16 mouse cellular contexts compared by ENCODE assay signal in the genomic region with DNA sequence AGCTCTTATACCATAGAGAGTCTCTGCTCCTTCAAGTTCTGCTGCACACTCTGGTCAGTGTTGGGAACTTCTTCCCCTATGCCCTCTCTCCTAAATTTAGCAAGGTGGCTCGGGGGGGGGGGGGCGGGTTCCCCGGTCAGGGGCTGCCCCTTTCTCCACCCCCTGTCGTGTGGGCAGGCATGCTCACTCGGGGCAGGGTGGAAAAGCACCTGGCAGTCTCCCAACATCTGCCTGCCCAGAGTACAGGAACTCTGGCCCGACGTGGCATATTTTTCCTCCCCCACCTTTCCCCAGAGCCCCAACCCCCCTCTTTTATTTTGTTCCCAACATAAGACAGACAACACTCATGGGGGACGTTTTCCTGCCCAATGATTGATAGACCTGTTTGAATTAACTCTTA. TPM values are rescaled to one million over a fixed set of nuclear protein-coding genes. Genes with fewer than 3 reads are reported as not detected.
DNase-seq lines count a peak whose midpoint lies in the region; ATAC-seq and TF ChIP-seq lines count a peak whose summit lies in the region.
"Had no signal": no experiment of that assay in that cellular context is flagged by ENCODE, and none has a peak within 500 bp of the region (broad histone marks: within the 10 kb centered on the region; RNA-seq: fewer than 3 reads in every experiment).

No protein-coding gene starts in this region.

- DNase-seq in heart, adult 18-20 months, result peak; percentile 31 to 37
- no peak for DNase-seq in heart, postnatal 36 days
- no peak for DNase-seq in CH12.LX (ENCODE audit: extremely low read depth)
- DNase-seq in thymus, postnatal 36 days, result no peak
- no peak for DNase-seq in thymus, adult 18-20 months
- DNase-seq in ovary, postnatal 14 days (ENCODE audit: low spot score), result no peak
- DNase-seq: thymus, postnatal 4 days had no signal

- WGBS in heart, embryonic 15.5 days, result 3% methylated on average over 7 of the region's 8 CpGs
- whole genome bisulfite sequencing in kidney, embryonic 16.5 days, result 2% methylated on average over 8 of the region's 8 CpGs

- in situ Hi-C loops in CH12.LX (cut with MboI; ENCODE audit: low pct_ligation_motif_present, low pct_unique_long_range_greater_than_20kb, low sequenced_read_pairs), result no loop called here

- H3K79me2 ChIP-seq in CH12.LX (replicated peaks; ENCODE audit: control insufficient read depth, extremely low read depth, insufficient read depth, poor library complexity, severe bottlenecking), result no peaks in the 10 kb centered on the region

- ATAC-seq in heart, embryonic 15.5 days (replicated peaks; ENCODE audit: insufficient number of reproducible peaks, insufficient read depth, low FRiP score, low read depth), result peak; percentile 92
- ATAC-seq in kidney, embryonic 16.5 days (ENCODE audit: low FRiP score, low TSS enrichment), result peak; percentile 51; the same call in 1 of the 2 replicates
- ATAC-seq: intestine, postnatal 0 days had no signal

- TF ChIP-seq POLR2A in CH12.LX (IDR thresholded peaks at IDR 0.05; ENCODE audit: low read depth, low read length), result no peak

- H3K36me3 ChIP-seq in CH12.LX (replicated peaks in 1 of 2; ENCODE audit: control insufficient read depth in 1 of 2, insufficient read depth in 1 of 2, low read length in 1 of 2), result no peaks in the 10 kb centered on the region
- no peaks in the 10 kb centered on the region for H3K36me3 ChIP-seq in heart, embryonic 15.5 days
- H3K36me3 ChIP-seq in kidney, embryonic 16.5 days (ENCODE audit: insufficient read depth, low read length), result no peaks in the 10 kb centered on the region
- H3K36me3 ChIP-seq: forebrain, embryonic 10.5 days; hindbrain, embryonic 13.5 days had no signal

- H3K27me3 ChIP-seq in CH12.LX (replicated peaks), result no peaks in the 10 kb centered on the region
- H3K27me3 ChIP-seq in heart, embryonic 15.5 days, result no peaks in the 10 kb centered on the region
- H3K27me3 ChIP-seq in kidney, embryonic 16.5 days (ENCODE audit: insufficient read depth, low read length), result no peaks in the 10 kb centered on the region
- H3K27me3 ChIP-seq: hindbrain, embryonic 13.5 days had no signal

- H3K4me3 ChIP-seq in CH12.LX (replicated peaks in 1 of 3; ENCODE audit: low read depth in 2 of 3, low read length in 2 of 3, poor library complexity in 1 of 3), result no peak overlapping the region
- H3K4me3 ChIP-seq in heart, embryonic 15.5 days, result peak overlapping the region; percentile 17
- H3K4me3 ChIP-seq in kidney, embryonic 16.5 days (ENCODE audit: low read length), result no peak overlapping the region
- H3K4me3 ChIP-seq: forebrain, embryonic 10.5 days; hindbrain, embryonic 13.5 days; megakaryocyte, embryonic 14.5 days had no signal

- TF ChIP-seq CTCF in CH12.LX (conservative IDR thresholded peaks at IDR 0.05 in 1 of 2, IDR thresholded peaks at IDR 0.05 in 1 of 2; ENCODE audit: low read depth in 2 of 2, low read length in 2 of 2), result no peak

- no peak for TF ChIP-seq RAD21 in CH12.LX (IDR thresholded peaks at IDR 0.05; ENCODE audit: low read depth, low read length)

- H3K4me2 ChIP-seq in CH12.LX (ENCODE audit: insufficient read depth, low read depth, poor library complexity, severe bottlenecking), result peak overlapping the region; percentile 35
- peak overlapping the region; percentile 48 for H3K4me2 ChIP-seq in heart, embryonic 15.5 days
- 0 out of 2 replicates have a peak overlapping the region, but pooled peaks have one; percentile 10 for H3K4me2 ChIP-seq in kidney, embryonic 16.5 days (replicated peaks; ENCODE audit: low read depth, low read length)
- H3K4me2 ChIP-seq: hindbrain, embryonic 13.5 days had no signal

- H3K4me1 ChIP-seq in CH12.LX (ENCODE audit: control insufficient read depth in 1 of 2, insufficient read depth in 2 of 2), result peaks cover 0 to 9% of the 10 kb centered on the region in 2 experiments; a peak in 1 of 4 replicates
- peaks cover 14% of the 10 kb centered on the region for H3K4me1 ChIP-seq in heart, embryonic 15.5 days (replicated peaks)
- H3K4me1 ChIP-seq in kidney, embryonic 16.5 days (ENCODE audit: insufficient read depth, low read length), result peaks cover 11% of the 10 kb centered on the region
- H3K4me1 ChIP-seq: forebrain, embryonic 10.5 days; hindbrain, embryonic 13.5 days had no signal

- intact Hi-C loops in heart, postnatal 36 days (cut with DNase I), result no loop called here

- dilution Hi-C loops in CH12.LX (cut with MboI; ENCODE audit: extremely low pct_ligation_motif_present, extremely low pct_unique_long_range_greater_than_20kb, low sequenced_read_pairs), result no loop called here

- H3K9me3 ChIP-seq in CH12.LX (replicated peaks; ENCODE audit: low read length), result no peaks in the 10 kb centered on the region
- no peaks in the 10 kb centered on the region for H3K9me3 ChIP-seq in heart, embryonic 15.5 days (replicated peaks)
- H3K9me3 ChIP-seq in kidney, embryonic 16.5 days (ENCODE audit: low read length), result no peaks in the 10 kb centered on the region
- H3K9me3 ChIP-seq: forebrain, embryonic 10.5 days; hindbrain, embryonic 13.5 days had no signal

- H3K9ac ChIP-seq in CH12.LX (ENCODE audit: insufficient read depth, low read depth), result no peak overlapping the region
- no peak overlapping the region for H3K9ac ChIP-seq in heart, embryonic 15.5 days
- no peak overlapping the region for H3K9ac ChIP-seq in kidney, embryonic 16.5 days (replicated peaks; ENCODE audit: low read length)
- H3K9ac ChIP-seq: hindbrain, embryonic 13.5 days had no signal

- H3K27ac ChIP-seq in CH12.LX (ENCODE audit: insufficient read depth, low read depth), result no peak overlapping the region
- peak overlapping the region; percentile 72 for H3K27ac ChIP-seq in heart, embryonic 15.5 days
- H3K27ac ChIP-seq in kidney, embryonic 16.5 days (ENCODE audit: low read length), result no peak overlapping the region
- H3K27ac ChIP-seq: forebrain, embryonic 10.5 days; hindbrain, embryonic 13.5 days had no signal

- no peak for TF ChIP-seq EP300 in CH12.LX (IDR thresholded peaks at IDR 0.05; ENCODE audit: low read length)

TF ChIP-seq in CH12.LX, 34 proteins besides CTCF, POLR2A, EP300 and RAD21:
- TF ChIP-seq CHD1 (IDR thresholded peaks at IDR 0.05; ENCODE audit: low read depth, low read length), result no peak
- TF ChIP-seq TBP (conservative IDR thresholded peaks at IDR 0.05; ENCODE audit: low read depth, low read length), result no peak
- TF ChIP-seq E2F4 (IDR thresholded peaks at IDR 0.05; ENCODE audit: insufficient replicate concordance, low read depth, low read length), result no peak
- no peak for TF ChIP-seq ZC3H11A (IDR thresholded peaks at IDR 0.05; ENCODE audit: low read depth, low read length)
- no peak for TF ChIP-seq NRF1 (IDR thresholded peaks at IDR 0.05; ENCODE audit: low read depth, low read length)
- no peak for TF ChIP-seq IRF4 (IDR thresholded peaks at IDR 0.05; ENCODE audit: low read depth, low read length)
- no peak for TF ChIP-seq RCOR1 (conservative IDR thresholded peaks at IDR 0.05; ENCODE audit: low read depth, low read length)
- no peak for TF ChIP-seq JUND (conservative IDR thresholded peaks at IDR 0.05; ENCODE audit: low read depth, low read length)

RNA-seq across cellular contexts. Expression of gene Il2, which starts 20.6 kb away (rescaled TPM):
- not detected for total RNA-seq in heart, adult 18-20 months (2021)
- total RNA-seq in heart, postnatal 36 days (2021), result not detected
- not detected in 2 replicates for total RNA-seq in CH12.LX (2012; rRNA removed)
- 0.34 TPM in 1 of 2 replicates, not detected in the other for total RNA-seq in CH12.LX (2014; rRNA removed)
- not detected in 2 replicates for polyA plus RNA-seq in CH12.LX (2012; ENCODE audit: insufficient read length, low read depth)
- 0.16 and 0.44 TPM in 2 replicates for polyA plus RNA-seq in heart, embryonic 15.5 days (2015; fragmentation: Nextera tagmentation; extraction: Ambion mirVana)
- 0.34 TPM in 1 of 2 replicates, not detected in the other for polyA plus RNA-seq in kidney, embryonic 16.5 days (2015; fragmentation: Nextera tagmentation; extraction: Ambion mirVana)
- total RNA-seq: gastrocnemius, adult 8-10 months; left cerebral cortex, adult 8-10 months had no signal
- polyA plus RNA-seq: liver, embryonic 16.5 days had no signal

Comparison
In these comparisons a context has a peak if more than half of its experiments do, and no peak if none do; other contexts are left out.
1. DNase-seq: peak in heart, adult 18-20 months (2 of 2); none in heart, postnatal 36 days (0 of 2), CH12.LX (single experiment), thymus, postnatal 36 days (0 of 2), thymus, adult 18-20 months (0 of 2) and ovary, postnatal 14 days (single experiment).
2. Peak in every context shown above with its lines, with median percentiles within 50 percentile points of each other: H3K4me2 ChIP-seq.